Mouse (Mus musculus) left cerebral cortex, adult 18-20 months (tissue): ENCODE measurements around the gene Larp1. TPM values are rescaled to one million over a fixed set of nuclear protein-coding genes. Genes with fewer than 3 reads are reported as not detected.
"Not testable (repeated sequence)": the region's sequence is repeated elsewhere in the genome, so short reads cannot be mapped to it uniquely, and the experiment has no call there.

Experiments
- DNase-seq, 2 experiments: peaks; one replicate each; pipeline ENCODE4 v3.0.0; 2021 to 2022; ENCODE audit warnings: low spot score in 2 of 2, mixed read lengths in 1 of 2
- total RNA-seq, 2 experiments: library from RNA; stranded (reverse); gene quantifications; 2 replicates each; pipeline ENCODE4 v1.2.3; 2021

Gene Larp1
- total RNA-seq, 2 experiments from 2014 or later, result 87.5 to 89.1 TPM

DNA sequence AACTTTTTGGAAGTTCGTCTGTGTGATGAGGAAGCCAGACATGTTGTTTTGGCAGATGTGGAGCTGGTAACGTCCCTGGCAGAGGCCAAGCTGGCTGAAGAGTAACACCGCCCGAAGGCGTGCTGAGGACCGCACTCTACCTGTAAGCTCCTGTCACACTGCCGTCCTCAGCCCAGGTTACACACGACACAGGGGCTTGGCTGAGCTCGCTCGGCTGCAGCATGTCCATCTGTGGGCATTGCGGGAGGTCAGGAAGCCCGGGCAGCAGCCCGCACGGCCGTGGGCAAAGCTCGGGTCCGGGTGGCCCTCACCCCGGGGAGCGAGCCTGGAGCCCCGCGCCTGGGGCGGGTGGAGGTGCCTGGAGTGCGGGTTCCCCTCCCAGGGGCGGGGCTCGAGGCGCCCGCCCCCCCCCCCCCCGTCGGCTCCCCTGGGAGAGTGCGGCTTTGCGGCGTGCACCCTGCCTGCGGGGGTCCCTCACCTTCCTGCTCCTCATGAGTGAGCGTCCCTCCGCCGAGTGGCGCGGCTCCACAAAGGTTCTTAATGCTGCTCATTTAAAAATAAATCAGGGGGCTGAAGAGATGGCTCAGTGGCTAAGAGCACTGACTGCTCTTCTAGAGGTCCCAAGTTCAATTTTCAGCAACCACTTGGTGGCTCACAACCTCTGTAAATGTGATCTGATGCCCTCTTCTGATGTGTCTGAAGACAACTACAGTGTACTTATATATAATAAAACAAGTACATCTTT lies 88.9 kb downstream of the Larp1 start:
- DNase-seq, result no peak

DNA sequence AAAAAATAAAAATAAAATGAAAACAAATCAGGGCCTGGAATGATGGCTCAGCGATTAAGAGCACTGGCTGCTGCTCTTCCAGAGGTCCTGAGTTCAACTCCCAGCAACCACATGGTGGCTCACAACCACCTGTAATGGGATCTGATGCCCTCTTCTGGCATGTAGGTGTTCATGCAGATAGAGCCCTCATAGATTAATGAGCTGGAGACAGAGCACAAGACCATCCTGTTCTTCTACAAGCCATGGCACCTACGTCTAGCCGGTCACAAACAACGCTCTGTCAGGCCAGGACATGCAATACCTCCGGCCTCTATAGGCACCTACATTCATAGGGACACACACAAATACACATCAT lies 89.5 kb downstream of the Larp1 start:
- not testable (repeated sequence) for DNase-seq

DNA sequence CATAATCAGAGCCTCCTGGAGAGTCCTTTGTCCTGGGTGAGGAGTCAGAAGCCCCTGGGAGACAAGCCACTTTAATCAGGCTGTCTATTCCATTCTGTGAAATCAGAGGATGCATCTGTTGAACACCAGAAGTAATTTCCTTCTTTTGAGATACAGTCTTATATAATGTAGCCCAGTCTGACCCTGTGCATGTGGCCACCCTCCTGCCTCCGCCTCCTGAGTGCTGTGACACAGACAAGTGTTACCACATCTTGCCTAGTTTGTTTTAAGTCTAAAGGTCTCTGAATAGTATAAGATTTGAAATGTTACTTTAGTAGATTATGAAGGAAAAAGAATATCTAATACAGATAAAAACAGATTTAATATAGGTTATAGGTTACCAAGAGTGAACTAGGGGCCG lies 91.1 kb downstream of the Larp1 start:
- no peak for DNase-seq

DNA sequence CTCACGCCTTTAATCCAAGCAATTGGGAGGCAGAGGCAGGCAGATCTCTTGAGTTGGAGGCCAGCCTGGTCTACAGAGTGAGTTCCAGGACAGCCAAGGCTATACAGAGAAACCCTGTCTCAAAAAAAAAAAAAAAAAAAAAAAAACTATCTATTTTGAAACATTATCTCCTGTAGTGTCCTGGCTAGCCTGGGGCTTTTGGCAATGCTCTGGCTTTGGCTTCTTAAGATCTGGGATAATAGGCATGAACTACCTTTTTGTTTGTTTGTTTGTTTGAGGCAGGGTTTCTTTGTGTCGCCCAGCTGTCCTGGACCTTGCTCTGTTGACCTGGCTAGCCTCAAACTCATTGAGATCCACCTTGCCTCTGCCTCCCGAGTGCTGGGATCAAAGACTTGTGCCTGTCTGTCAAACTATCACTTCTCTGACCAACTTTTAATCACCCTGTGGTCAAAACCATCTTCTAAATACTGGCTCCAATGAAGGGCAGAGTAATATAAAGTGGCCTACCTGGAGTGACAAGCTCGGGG lies 92.4 kb downstream of the Larp1 start:
- no peak for DNase-seq

DNA sequence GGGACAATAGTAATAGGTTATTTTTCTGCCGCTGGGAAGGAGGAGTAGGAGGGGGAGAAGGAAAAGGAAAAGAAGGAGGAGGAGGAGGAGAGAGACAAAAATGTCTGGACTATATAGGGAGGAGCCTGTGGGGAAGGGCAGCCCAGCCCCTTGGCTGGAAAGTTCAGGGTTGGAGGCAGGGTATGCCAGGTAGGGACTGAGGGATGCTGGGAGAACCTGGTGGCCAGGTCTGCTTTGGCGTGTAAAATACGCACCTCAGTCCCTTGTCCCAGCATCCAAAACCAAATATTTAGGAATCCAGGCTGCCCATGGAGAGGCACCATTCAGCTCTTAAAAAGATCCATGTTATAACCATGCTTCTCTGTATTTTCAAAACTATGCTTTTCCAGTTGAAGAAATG lies 93.3 kb downstream of the Larp1 start:
- no peak for DNase-seq

DNA sequence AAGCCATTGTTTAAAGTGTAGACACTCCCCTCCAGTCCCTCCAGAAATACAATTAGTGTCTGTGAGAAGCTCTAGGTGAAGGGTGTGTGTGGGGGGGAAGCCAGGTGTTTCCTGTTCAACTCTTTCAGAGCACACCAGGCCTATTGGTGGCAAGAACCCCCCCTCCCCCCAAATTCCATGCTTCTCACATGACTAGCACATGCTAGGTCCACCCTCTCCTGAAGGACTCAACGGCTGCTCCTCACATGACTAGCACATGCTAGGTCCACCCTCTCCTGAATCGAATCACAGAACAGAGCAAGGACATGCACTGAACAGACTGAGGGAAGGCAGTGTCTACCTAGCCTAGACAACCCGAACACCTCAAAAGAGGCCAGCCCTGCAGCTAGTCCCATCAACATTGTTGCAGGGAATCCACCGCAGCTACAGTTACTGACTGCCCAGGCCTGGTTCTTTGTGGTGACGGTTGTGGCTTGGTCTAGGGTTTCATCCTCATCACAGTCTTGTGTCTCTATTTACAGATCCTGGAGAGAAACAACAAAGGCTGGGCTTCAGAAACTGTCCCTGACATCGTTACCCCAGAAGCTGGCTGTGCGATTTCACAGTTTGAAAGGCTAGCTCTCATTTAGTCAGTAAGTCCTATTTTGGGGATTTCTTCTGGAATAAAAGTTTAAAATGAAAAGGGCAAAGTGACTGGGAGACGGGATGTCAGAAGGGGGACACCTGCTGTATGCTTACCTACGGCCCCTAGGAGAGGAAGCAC lies 93.9 kb downstream of the Larp1 start:
- DNase-seq, result no peak

DNA sequence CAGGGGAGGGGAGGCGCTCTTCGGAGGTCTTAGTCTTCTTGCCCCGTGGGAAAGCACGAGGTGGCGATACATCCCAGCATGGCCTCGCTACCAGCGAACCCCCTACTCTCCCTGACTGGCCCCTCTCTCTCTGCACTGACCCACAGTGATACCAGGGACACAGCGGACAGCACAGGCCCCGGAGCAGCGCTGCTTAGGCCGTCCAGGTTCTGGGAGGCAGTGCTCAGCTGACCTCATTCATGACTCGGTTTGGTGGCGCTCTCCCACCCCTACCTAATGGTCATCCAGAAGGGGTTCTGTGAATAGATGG lies 94.4 kb downstream of the Larp1 start:
- DNase-seq, result no peak

DNA sequence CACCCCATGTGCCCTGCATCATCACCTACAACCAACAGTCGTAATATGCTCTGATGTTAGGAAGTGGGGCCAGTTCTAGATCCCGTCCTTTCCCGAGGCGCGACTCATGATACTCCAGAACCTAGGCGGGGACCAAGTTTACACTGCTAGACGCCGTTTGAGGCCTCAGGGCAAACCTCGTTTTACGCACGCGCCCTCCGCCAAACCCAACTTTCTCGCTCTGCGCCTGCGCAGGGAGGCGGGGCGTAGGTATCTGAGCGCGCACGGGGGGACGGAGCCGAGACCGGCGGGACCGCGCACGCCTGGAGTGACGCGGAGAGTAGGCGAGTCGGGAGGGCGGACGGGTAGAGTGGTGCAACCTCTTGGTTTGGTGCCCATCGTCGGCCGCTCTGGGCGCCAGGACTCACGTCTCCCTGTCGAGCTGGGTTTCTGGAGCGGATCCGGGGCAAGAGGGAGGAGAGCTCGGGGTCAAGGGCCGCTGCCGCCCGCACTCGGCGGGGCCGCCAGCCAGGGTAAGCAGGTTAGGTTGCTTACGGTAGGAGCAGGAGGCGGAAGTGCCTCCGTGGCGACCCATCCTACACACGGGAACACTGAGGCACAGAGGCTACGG lies 94.9 kb downstream of the Larp1 start, which contains the start of gene Cnot8:
Gene Cnot8, plus strand, starts transcription at position 457 of the 610 bp plus-strand sequence.
- peak; percentile 99 for DNase-seq

DNA sequence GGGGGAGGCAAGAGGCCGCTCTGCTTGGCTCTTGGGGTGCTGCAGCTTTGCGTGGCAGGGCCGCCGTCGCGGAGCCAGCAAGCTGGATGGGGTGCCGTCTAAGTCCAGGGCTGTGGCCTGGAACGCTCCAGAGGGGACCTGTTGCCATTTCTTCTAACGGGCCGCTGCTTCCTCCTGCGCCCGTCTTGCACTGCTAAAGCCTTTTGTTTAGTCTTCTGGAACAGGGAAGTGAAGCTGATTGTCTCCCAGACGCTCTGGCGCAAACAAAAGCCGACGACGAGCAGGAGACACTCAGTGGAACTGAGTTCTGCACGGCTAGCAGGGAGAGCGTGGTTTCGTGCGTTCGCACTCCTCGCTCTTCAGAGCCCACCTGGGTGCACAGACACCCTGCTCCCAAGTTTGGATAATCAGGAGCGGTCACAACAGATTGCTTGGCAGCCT lies 95.5 kb downstream of the Larp1 start:
- DNase-seq, result peak in 1 of 2 experiments; percentile 23

DNA sequence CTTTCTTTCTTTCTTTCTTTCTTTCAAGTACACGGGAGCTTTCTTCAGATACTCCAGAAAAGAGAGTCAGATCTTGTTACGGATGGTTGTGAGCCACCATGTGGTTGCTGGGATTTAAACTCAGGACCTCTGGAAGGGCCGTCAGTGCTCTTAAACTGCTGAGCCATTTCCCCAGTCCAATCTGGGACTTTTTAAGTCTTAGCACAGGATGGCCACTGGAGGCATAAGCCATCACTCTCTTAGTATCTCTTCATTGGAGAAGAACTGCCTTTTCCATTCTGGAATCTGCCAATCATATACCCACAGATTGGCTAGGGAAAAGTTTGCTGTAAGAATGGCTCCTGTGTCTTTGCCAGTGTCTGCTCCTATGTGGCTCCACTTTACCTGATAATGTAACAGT lies 98.1 kb downstream of the Larp1 start:
- no peak for DNase-seq

DNA sequence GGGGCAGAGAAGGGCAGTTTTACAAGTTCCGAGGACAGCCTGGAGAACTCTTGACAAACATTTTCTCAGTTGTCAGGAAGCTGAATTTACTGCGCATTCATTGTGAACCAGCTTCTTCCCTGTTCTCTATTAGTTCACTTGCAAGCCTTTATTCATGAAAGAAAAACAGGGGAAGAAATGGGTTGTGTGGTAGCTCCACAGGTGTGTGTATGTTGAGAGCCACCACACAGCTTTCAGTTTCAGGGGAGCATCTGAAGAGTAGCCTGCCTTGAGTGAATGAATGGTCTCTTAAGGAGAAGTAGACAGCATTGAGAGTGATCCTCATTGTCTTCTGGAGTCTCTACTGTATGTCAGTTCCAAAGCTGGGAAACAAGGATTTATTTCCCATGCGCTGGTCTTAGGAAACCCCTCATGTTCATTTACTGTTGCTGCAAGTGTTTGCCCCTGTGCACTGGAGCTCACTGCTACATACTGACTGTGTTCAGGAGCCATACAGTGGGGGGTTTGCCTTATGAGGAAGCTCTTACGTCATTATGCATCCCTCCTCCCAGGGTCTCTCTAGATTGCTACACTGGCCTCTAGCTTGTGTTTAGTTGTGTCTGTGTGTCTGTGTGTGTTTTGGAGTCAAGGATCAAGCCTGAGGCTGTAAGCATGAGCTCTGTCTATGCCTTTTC lies 98.9 kb downstream of the Larp1 start:
- no peak for DNase-seq

Other genes with a start within 250 kb of the Larp1 start
- gene Sap30l, start 207.4 kb upstream of the Larp1 start, total RNA-seq, result 10 to 100 TPM; 53.2 to 57.0 TPM
- gene Hand1, start 176.2 kb upstream of the Larp1 start, total RNA-seq, result not detected
- gene Gm12248, start 84.1 kb downstream of the Larp1 start, total RNA-seq, result not detected
- 10 to 100 TPM; 55.8 to 56.4 TPM for gene Cnot8, start 95.1 kb downstream of the Larp1 start, total RNA-seq
- 10 to 100 TPM; 18.9 to 19.0 TPM for gene Gemin5, start 159.5 kb downstream of the Larp1 start, total RNA-seq
- gene Mrpl22, start 162.6 kb downstream of the Larp1 start, total RNA-seq, result 10 to 100 TPM; 36.0 to 39.6 TPM
- gene Igtp, start 190.5 kb downstream of the Larp1 start, total RNA-seq, result 1 to 10 TPM; 3.8 to 5.4 TPM
- gene Irgm2, start 190.6 kb downstream of the Larp1 start, total RNA-seq, result 1 to 10 TPM; 2.4 to 3.6 TPM